Mouse (Mus musculus) lung, embryonic 14.5 days (tissue): ENCODE measurements at regions not wholly inside any gene's neighbourhood (a gene's known extent, or its start where the extent isn't known, plus 50 kb on each side); places are given as distances from the start of the nearest gene placed in this dataset.

Experiments used
- ATAC-seq: fragments of 200-750 bp; cut with Nextera tagmentation; 2 replicates; pipeline ENCODE4 v1.8.0; 2017; ENCODE audit warnings: mild to moderate bottlenecking, moderate TSS enrichment, moderate library complexity; ENCODE audit not compliant: insufficient read depth
- DNase-seq: peaks from one replicate; pipeline ENCODE4 v3.0.0-alpha.2; 2015
- H3K27ac ChIP-seq: fragments of 300-500 bp; sonication (generic); 2 replicates; pipeline ENCODE4 v1.5.1; 2014; ENCODE audit warnings: low read depth, mild to moderate bottlenecking, moderate library complexity
- H3K27me3 ChIP-seq: fragments of 300-500 bp; sonication (generic); 2 replicates; pipeline ENCODE4 v1.6.1; 2014; ENCODE audit warnings: low read length, control low read depth; ENCODE audit not compliant: insufficient read depth
- H3K36me3 ChIP-seq: fragments of 300-500 bp; sonication (generic); 2 replicates; pipeline ENCODE4 v1.6.1; 2014; ENCODE audit warnings: control low read depth; ENCODE audit not compliant: insufficient read depth
- H3K4me1 ChIP-seq: fragments of 300-500 bp; sonication (generic); 2 replicates; pipeline ENCODE4 v1.6.1; 2014; ENCODE audit warnings: antibody characterized with exemption, control low read depth; ENCODE audit not compliant: insufficient read depth
- H3K4me2 ChIP-seq: fragments of 300-500 bp; sonication (generic); 2 replicates; pipeline ENCODE4 v1.6.1; 2014; ENCODE audit warnings: mild to moderate bottlenecking
- H3K4me3 ChIP-seq: fragments of 300-500 bp; sonication (generic); 2 replicates; pipeline ENCODE4 v1.5.1; 2014; ENCODE audit warnings: low read depth, low read length
- H3K9ac ChIP-seq: fragments of 300-500 bp; sonication (generic); 2 replicates; pipeline ENCODE4 v1.6.1; 2014
- H3K9me3 ChIP-seq: fragments of 300-500 bp; sonication (generic); 2 replicates; pipeline ENCODE4 v1.6.1; 2016; ENCODE audit warnings: low read depth, low read length, control low read depth
- CTCF ChIP-seq: IDR thresholded peaks from 2 replicates; pipeline ENCODE4 v1.5.1; 2016; ENCODE audit warnings: antibody characterized with exemption, low read depth
- WGBS: fragments of 180-500 bp; shearing (Covaris S2); extraction: QIAGEN DNeasy Blood & Tissue Kit; methylation state at CpG from one replicate; pipeline ENCODE4 v1.1.7; 2014; 5-methylcytosine and 5-hydroxymethylcytosine counted together

DNA sequence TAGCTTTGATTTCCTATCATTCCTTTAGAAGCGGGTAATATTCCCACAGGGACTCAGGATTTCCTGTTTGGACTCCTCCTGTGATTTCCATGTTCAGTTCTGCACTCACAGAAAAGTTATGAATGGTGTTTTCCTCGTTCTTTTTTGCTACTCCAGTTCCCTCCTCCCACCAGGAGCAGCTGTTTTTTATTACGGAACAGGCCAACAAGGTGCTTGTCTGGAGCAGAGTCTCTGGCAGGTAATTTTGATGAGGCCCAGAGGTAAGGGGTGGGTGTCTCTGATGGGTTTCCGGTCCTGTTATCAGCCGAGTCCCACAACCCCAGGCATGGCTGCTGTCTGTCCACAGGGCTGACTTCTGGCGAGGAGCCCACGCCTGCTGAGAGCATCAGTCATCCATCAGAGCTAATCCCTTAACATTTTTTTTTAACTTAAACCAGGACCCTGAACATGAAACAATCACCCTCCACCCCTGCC lies 364.7 kb downstream of the Ets1 start:
- Histone ChIP-seq H3K4me3 (no peak overlapping the region), H3K27ac (no peak overlapping the region), H3K36me3 (no peaks in the 10 kb centered on the region), H3K4me2 (0 out of 2 replicates have a peak overlapping the region, but pooled peaks have one; percentile 25), H3K4me1 (0 out of 2 replicates have a peak, but pooled peaks cover 6% of the 10 kb centered on the region), H3K27me3 (no peaks in the 10 kb centered on the region), H3K9ac (no peak overlapping the region), H3K9me3 (no peaks in the 10 kb centered on the region)
- WGBS = 24% methylated on average over 7 of the region's 7 CpGs
- ATAC-seq = peak; percentile 60; the same call in 1 of the 2 replicates
- DNase-seq = peak; percentile 50
- no peak for TF ChIP-seq CTCF

DNA sequence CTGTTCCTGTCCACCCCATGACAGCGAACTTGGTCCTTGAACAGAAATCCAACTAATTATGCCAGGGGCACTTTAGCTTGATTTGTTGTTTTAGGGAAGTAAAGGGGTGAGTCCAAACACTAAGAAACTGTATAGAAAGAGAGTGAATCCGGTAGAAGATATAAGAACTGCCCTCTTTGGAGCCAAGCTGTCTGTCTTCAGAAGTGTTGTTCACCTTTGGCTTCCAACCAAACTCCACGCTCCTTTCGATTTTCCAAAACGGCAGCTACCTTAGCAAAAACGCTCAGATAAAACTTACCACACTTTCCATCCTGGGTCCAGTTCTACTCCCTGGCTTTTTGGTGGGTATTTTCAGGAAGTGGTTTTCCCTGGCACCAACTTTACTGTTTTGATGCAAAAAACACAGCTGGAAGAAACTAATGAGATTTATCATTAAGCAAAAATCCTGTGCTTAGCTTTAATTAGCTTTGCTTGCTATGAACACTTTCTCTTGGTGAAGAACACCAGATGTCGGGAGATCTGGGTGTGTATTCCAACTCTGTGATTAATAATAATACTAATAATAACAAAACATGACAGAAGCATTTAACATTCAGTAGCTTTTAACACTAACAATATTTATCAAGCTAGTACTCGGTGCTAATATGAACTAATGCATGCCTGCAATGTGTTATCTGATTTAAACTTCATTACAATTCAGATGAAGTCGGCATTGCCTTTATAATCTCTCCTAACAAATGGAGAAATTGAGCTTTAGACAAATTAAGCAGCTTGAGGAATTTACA lies 365.3 kb downstream of the Ets1 start:
- 31% methylated on average over 9 of the region's 9 CpGs for WGBS
- no peak for TF ChIP-seq CTCF
- H3K36me3 ChIP-seq = no peaks in the 10 kb centered on the region
- 0 out of 2 replicates have a peak overlapping the region, but pooled peaks have one; percentile 25 for H3K4me2 ChIP-seq
- no peak overlapping the region for H3K27ac ChIP-seq
- no peaks in the 10 kb centered on the region for H3K9me3 ChIP-seq
- no peak overlapping the region for H3K4me3 ChIP-seq
- no peak overlapping the region for H3K9ac ChIP-seq
- H3K27me3 ChIP-seq = no peaks in the 10 kb centered on the region
- DNase-seq = peak; percentile 18
- no peak for ATAC-seq
- 0 out of 2 replicates have a peak, but pooled peaks cover 6% of the 10 kb centered on the region for H3K4me1 ChIP-seq

DNA sequence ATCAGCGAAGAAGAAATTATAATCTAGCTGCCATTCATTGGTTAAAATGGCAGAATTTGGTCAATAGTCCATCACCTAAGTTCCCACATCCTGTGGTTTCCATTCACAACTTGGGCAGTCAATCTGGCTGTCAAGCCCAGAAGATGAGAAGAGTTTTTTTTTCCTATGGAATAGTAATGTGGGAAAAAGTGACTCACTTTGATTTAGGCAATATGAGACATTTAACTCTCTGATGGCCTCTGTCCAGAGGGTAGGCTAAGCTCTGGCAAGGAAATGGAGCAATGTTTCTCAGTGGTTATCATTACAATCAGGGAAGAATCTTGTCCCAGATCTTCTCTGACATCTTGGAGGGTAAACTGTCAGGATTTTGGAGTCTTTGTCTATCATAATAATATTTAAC lies 367.9 kb downstream of the Ets1 start:
- H3K4me2 ChIP-seq = no peak overlapping the region
- H3K27me3 ChIP-seq = no peaks in the 10 kb centered on the region
- H3K36me3 ChIP-seq = no peaks in the 10 kb centered on the region
- DNase-seq (no peak), ATAC-seq (no peak)
- WGBS = 95% methylated on average over 1 of the region's 1 CpGs
- no peak overlapping the region for H3K4me3 ChIP-seq
- no peaks in the 10 kb centered on the region for H3K9me3 ChIP-seq
- H3K9ac ChIP-seq = no peak overlapping the region
- no peak overlapping the region for H3K27ac ChIP-seq
- TF ChIP-seq CTCF = no peak
- 0 out of 2 replicates have a peak, but pooled peaks cover 6% of the 10 kb centered on the region for H3K4me1 ChIP-seq

DNA sequence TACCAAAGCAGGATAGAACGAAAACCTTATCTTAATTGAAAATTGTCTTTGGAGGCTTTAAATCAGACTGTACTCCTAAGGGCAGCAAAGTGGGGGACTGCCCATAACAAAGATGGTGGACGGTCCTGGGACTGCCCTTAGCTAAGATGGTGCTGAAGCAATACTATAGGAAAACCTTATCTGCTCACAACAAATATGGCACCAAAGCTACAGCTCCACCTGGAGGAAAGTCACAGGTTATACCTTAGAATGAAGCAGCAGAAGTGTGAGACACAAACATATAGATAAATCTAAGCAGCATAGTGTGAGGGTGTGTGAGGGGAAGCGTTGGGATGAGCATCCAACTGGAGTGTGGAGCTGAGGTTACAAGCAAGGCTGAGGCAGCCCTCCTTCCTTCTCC lies 368.5 kb downstream of the Ets1 start:
- Histone ChIP-seq H3K4me1 (0 out of 2 replicates have a peak, but pooled peaks cover 6% of the 10 kb centered on the region), H3K36me3 (no peaks in the 10 kb centered on the region), H3K27me3 (no peaks in the 10 kb centered on the region), H3K27ac (no peak overlapping the region), H3K9ac (no peak overlapping the region), H3K4me3 (no peak overlapping the region), H3K9me3 (no peaks in the 10 kb centered on the region), H3K4me2 (no peak overlapping the region)
- TF ChIP-seq CTCF = no peak
- WGBS = 89% methylated on average over 3 of the region's 3 CpGs
- DNase-seq = no peak
- ATAC-seq = no peak

- H3K4me3 ChIP-seq = no peak overlapping the region
- no peaks in the 10 kb centered on the region for H3K4me1 ChIP-seq
- H3K9ac ChIP-seq = no peak overlapping the region
- no peak overlapping the region for H3K4me2 ChIP-seq
- ATAC-seq (no peak), DNase-seq (no peak)
- H3K27me3 ChIP-seq = no peaks in the 10 kb centered on the region
- H3K27ac ChIP-seq = no peak overlapping the region
- 63% methylated on average over 3 of the region's 3 CpGs for WGBS
- H3K36me3 ChIP-seq = no peaks in the 10 kb centered on the region
- TF ChIP-seq CTCF = no peak
- no peaks in the 10 kb centered on the region for H3K9me3 ChIP-seq
Observed at GRCm38 (mm10) chr9:33007456-33008063, 371.5 kb downstream of the Ets1 start.

GRCm38 (mm10) chr9:33011241-33011640 lies 375.2 kb downstream of the Ets1 start:
- Histone ChIP-seq H3K9ac (no peak overlapping the region), H3K4me2 (no peak overlapping the region), H3K27ac (no peak overlapping the region), H3K27me3 (no peaks in the 10 kb centered on the region), H3K9me3 (no peaks in the 10 kb centered on the region), H3K4me3 (no peak overlapping the region), H3K36me3 (no peaks in the 10 kb centered on the region), H3K4me1 (no peaks in the 10 kb centered on the region)
- ATAC-seq = no peak
- no peak for DNase-seq
- no peak for TF ChIP-seq CTCF

- no peaks in the 10 kb centered on the region for H3K36me3 ChIP-seq
- no peak overlapping the region for H3K27ac ChIP-seq
- H3K4me3 ChIP-seq = no peak overlapping the region
- DNase-seq (no peak), ATAC-seq (no peak)
- TF ChIP-seq CTCF = no peak
- no peak overlapping the region for H3K9ac ChIP-seq
- no peaks in the 10 kb centered on the region for H3K27me3 ChIP-seq
- WGBS = 60% methylated on average over 3 of the region's 3 CpGs
- no peaks in the 10 kb centered on the region for H3K9me3 ChIP-seq
- no peak overlapping the region for H3K4me2 ChIP-seq
- no peaks in the 10 kb centered on the region for H3K4me1 ChIP-seq
Observed at GRCm38 (mm10) chr9:33035401-33035800, 399.4 kb downstream of the Ets1 start.
